Mouse (Mus musculus) G1E (cell line): ENCODE data around the gene Dthd1.

Experiments
- CTCF ChIP-seq: IDR thresholded peaks from 2 replicates; pipeline ENCODE4 v1.5.1; 2012; ENCODE audit warnings: low read depth, low read length, inconsistent platforms, mixed read lengths
- GATA1 ChIP-seq: IDR thresholded peaks from 2 replicates; pipeline ENCODE4 v1.6.1; 2012; ENCODE audit warnings: borderline replicate concordance, low read length, inconsistent platforms, mixed read lengths
- GATA2 ChIP-seq: IDR thresholded peaks from 2 replicates; pipeline ENCODE4 v1.6.1; 2012; ENCODE audit warnings: low read depth, low read length, inconsistent platforms, borderline replicate concordance
- POLR2AphosphoS5 ChIP-seq: IDR thresholded peaks from 2 replicates; pipeline ENCODE4 v1.6.1; 2012; ENCODE audit warnings: low read depth, low read length, inconsistent platforms; ENCODE audit not compliant: insufficient replicate concordance
- TAL1 ChIP-seq: conservative IDR thresholded peaks from 2 replicates; pipeline ENCODE4 v1.6.1; 2012; ENCODE audit warnings: low read depth, low read length, inconsistent platforms, mixed read lengths

- TF ChIP-seq TAL1 (no peak), CTCF (no peak), GATA2 (no peak), POLR2AphosphoS5 (no peak), GATA1 (no peak)
Observed at GRCm38 (mm10) chr5:62814072-62814414, 420 bp downstream of the Dthd1 start.
